Comparison of ENCODE assay signal across 8 mouse cellular contexts in genomic region chr10:93588796-93589195, GRCm38 (mm10). TPM values are rescaled to one million over a fixed set of nuclear protein-coding genes. Genes with fewer than 3 reads are reported as not detected.
DNase-seq lines count a peak whose midpoint lies in the region; ATAC-seq lines count a peak whose summit lies in the region.

No protein-coding gene starts in this region.

- H3K36me3 ChIP-seq in forebrain, embryonic 16.5 days (ENCODE audit: control insufficient read depth, insufficient read depth) = peaks cover 11% of the 10 kb centered on the region
- H3K36me3 ChIP-seq in liver, embryonic 16.5 days (ENCODE audit: control insufficient read depth, insufficient read depth) = peaks cover 6% of the 10 kb centered on the region

- H3K4me1 ChIP-seq in forebrain, embryonic 16.5 days (replicated peaks; ENCODE audit: control insufficient read depth, insufficient read depth, low read length) = peaks cover 18% of the 10 kb centered on the region
- H3K4me1 ChIP-seq in liver, embryonic 16.5 days (ENCODE audit: control insufficient read depth, low read depth, low read length) = peaks cover 16% of the 10 kb centered on the region

- H3K27me3 ChIP-seq in forebrain, embryonic 16.5 days (replicated peaks; ENCODE audit: control insufficient read depth, insufficient read depth, low read length) = 0 out of 2 replicates have a peak, but pooled peaks cover 2% of the 10 kb centered on the region
- no peaks in the 10 kb centered on the region for H3K27me3 ChIP-seq in liver, embryonic 16.5 days (ENCODE audit: control insufficient read depth, insufficient read depth, low read depth, low read length)

- H3K4me3 ChIP-seq in forebrain, embryonic 16.5 days (replicated peaks; ENCODE audit: low read length) = peak overlapping the region; percentile 92
- peak overlapping the region; percentile 87 for H3K4me3 ChIP-seq in liver, embryonic 16.5 days (ENCODE audit: low read depth, low read length)

- H3K4me2 ChIP-seq in forebrain, embryonic 16.5 days (ENCODE audit: low read length) = peak overlapping the region; percentile 96
- peak overlapping the region; percentile 93 for H3K4me2 ChIP-seq in liver, embryonic 16.5 days (ENCODE audit: low read depth, low read length)

- WGBS in forebrain, embryonic 16.5 days = 2% methylated on average over 11 of the region's 11 CpGs
- WGBS in liver, embryonic 16.5 days (ENCODE audit: insufficient replicate concordance) = 1% methylated on average over 11 of the region's 11 CpGs

- H3K9me3 ChIP-seq in forebrain, embryonic 16.5 days (ENCODE audit: control insufficient read depth, low read length) = no peaks in the 10 kb centered on the region
- H3K9me3 ChIP-seq in liver, embryonic 16.5 days (replicated peaks; ENCODE audit: control insufficient read depth, low read length) = no peaks in the 10 kb centered on the region

- peak; percentile 17 for DNase-seq in kidney, adult 9 months
- DNase-seq in kidney, postnatal 10 days = no peak
- no peak for DNase-seq in urinary bladder, postnatal 14 days (ENCODE audit: low spot score)
- no peak for DNase-seq in cerebellum, postnatal 25 days
- no peak for DNase-seq in layer of hippocampus, adult 18-20 months (ENCODE audit: low spot score in 2 of 2)

- H3K27ac ChIP-seq in forebrain, embryonic 16.5 days (ENCODE audit: low read length) = peak overlapping the region; percentile 83
- peak overlapping the region; percentile 47; the same call in 1 of the 2 replicates for H3K27ac ChIP-seq in liver, embryonic 16.5 days (ENCODE audit: low read length)

- ATAC-seq in activated CD4-positive, CD25-positive, alpha-beta regulatory T cell, adult 4 months = peak; percentile 27
- peak; percentile 37; the same call in 1 of the 2 replicates for ATAC-seq in forebrain, embryonic 16.5 days
- ATAC-seq in liver, embryonic 16.5 days (ENCODE audit: low read depth) = no peak

- peak overlapping the region; percentile 87 for H3K9ac ChIP-seq in forebrain, embryonic 16.5 days (replicated peaks; ENCODE audit: low read depth, low read length)
- H3K9ac ChIP-seq in liver, embryonic 16.5 days (ENCODE audit: low read depth, low read length) = peak overlapping the region; percentile 79

RNA-seq across cellular contexts. Expression of gene Snrpf, which starts 0.7 kb away (rescaled TPM):
- polyA plus RNA-seq in activated CD4-positive, CD25-positive, alpha-beta regulatory T cell, adult 4 months (2017; shearing (Covaris generic)) = 10 to 100 TPM; 60.9 to 86.3 TPM
- polyA plus RNA-seq in forebrain, embryonic 16.5 days (2015; fragmentation: Nextera tagmentation; extraction: Ambion mirVana) = 75.7 and 77.8 TPM in 2 replicates
- polyA plus RNA-seq in liver, embryonic 16.5 days (2015; fragmentation: Nextera tagmentation; extraction: Ambion mirVana) = 41.3 and 53.2 TPM in 2 replicates
- 10 to 100 TPM; 10.5 to 13.5 TPM for total RNA-seq in layer of hippocampus, adult 18-20 months (2021)

RNA-seq across cellular contexts. Expression of gene Ccdc38, which starts 48.4 kb away (rescaled TPM):
- 1 to 10 TPM; 1.5 to 4.2 TPM for polyA plus RNA-seq in activated CD4-positive, CD25-positive, alpha-beta regulatory T cell, adult 4 months (2017; shearing (Covaris generic))
- 0.43 and 0.44 TPM in 2 replicates for polyA plus RNA-seq in forebrain, embryonic 16.5 days (2015; fragmentation: Nextera tagmentation; extraction: Ambion mirVana)
- 0.04 and 0.11 TPM in 2 replicates for polyA plus RNA-seq in liver, embryonic 16.5 days (2015; fragmentation: Nextera tagmentation; extraction: Ambion mirVana)
- total RNA-seq in layer of hippocampus, adult 18-20 months (2021) = not detected

RNA-seq across cellular contexts. Expression of gene Amdhd1, which starts 49.0 kb away (rescaled TPM):
- polyA plus RNA-seq in activated CD4-positive, CD25-positive, alpha-beta regulatory T cell, adult 4 months (2017; shearing (Covaris generic)) = 1 to 10 TPM in 1 of 2 experiments, under 1 TPM in 1; 0.63 to 1.7 TPM
- polyA plus RNA-seq in forebrain, embryonic 16.5 days (2015; fragmentation: Nextera tagmentation; extraction: Ambion mirVana) = 0.10 and 0.16 TPM in 2 replicates
- polyA plus RNA-seq in liver, embryonic 16.5 days (2015; fragmentation: Nextera tagmentation; extraction: Ambion mirVana) = 22.6 and 23.3 TPM in 2 replicates
- under 1 TPM; 0.30 to 0.59 TPM for total RNA-seq in layer of hippocampus, adult 18-20 months (2021)

RNA-seq across cellular contexts. Expression of gene Ntn4, which starts 51.7 kb away (rescaled TPM):
- 1 to 10 TPM in 1 of 2 experiments, under 1 TPM in 1; 0.24 to 1.4 TPM for polyA plus RNA-seq in activated CD4-positive, CD25-positive, alpha-beta regulatory T cell, adult 4 months (2017; shearing (Covaris generic))
- polyA plus RNA-seq in forebrain, embryonic 16.5 days (2015; fragmentation: Nextera tagmentation; extraction: Ambion mirVana) = 1.0 and 1.6 TPM in 2 replicates
- polyA plus RNA-seq in liver, embryonic 16.5 days (2015; fragmentation: Nextera tagmentation; extraction: Ambion mirVana) = 0.22 and 0.23 TPM in 2 replicates
- 1 to 10 TPM; 6.4 to 7.8 TPM for total RNA-seq in layer of hippocampus, adult 18-20 months (2021)
